Mouse (Mus musculus) embryonic fibroblast, embryonic 13.5 days (primary cell): ENCODE data around the gene Bola3. TPM values are rescaled to one million over a fixed set of nuclear protein-coding genes. Genes with fewer than 3 reads are reported as not detected.

ENCODE experiments used
- H3K27ac ChIP-seq: 2 replicates; pipeline ENCODE4 v1.5.1; 2012; ENCODE audit warnings: low read length, control low read depth, inconsistent platforms; ENCODE audit not compliant: insufficient read depth
- H3K4me1 ChIP-seq: 2 replicates; pipeline ENCODE4 v1.6.1; 2011; ENCODE audit warnings: low read length; ENCODE audit not compliant: control insufficient read depth, insufficient read depth
- H3K4me3 ChIP-seq: 2 replicates; pipeline ENCODE4 v1.5.1; 2011; ENCODE audit warnings: mild to moderate bottlenecking, control low read depth, low read length; ENCODE audit not compliant: insufficient read depth
- CTCF ChIP-seq: IDR thresholded peaks from 2 replicates; pipeline ENCODE4 v1.5.1; 2011; ENCODE audit warnings: mild to moderate bottlenecking, control low read depth, low read length, moderate library complexity, borderline replicate concordance; ENCODE audit not compliant: insufficient read depth
- POLR2A ChIP-seq: IDR thresholded peaks from 2 replicates; pipeline ENCODE4 v1.6.1; 2011; ENCODE audit warnings: low read depth, mild to moderate bottlenecking, control low read depth, low read length, moderate library complexity
- polyA plus RNA-seq: library from polyadenylated mRNA; stranded (reverse); fragments of >200 nt; gene quantifications from 2 replicates; pipeline ENCODE4 v1.2.4, GENCODE M21; 2011; ENCODE audit warnings: low read depth; ENCODE audit not compliant: missing spikeins, insufficient read length

Bola3 gene
- polyA plus RNA-seq, result 86.0 and 88.1 TPM in 2 replicates

DNA sequence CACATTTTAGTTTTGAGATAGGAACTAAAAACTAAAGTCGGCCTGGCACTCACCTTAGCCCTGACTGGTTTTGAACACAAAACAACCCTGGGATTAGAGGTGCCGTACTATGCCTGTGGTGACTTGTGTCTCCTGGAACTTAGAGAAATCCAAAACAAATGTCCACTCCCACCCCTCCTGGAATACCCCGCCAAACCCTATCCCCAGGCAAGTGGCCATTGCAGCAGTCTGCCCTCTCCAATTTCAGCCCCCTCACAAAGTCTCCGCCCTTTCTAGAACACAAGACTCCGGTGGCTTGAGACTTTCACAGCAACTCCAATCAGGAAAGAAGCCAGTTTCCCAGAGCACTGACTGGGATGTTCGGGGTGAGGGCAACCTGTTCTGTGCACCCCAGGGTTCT is at the start of gene Bola3:
Gene Bola3 (plus strand): TSS at position 275 of the 400 bp plus-strand sequence.
- H3K4me1 ChIP-seq, result 0 out of 2 replicates have a peak, but pooled peaks cover 5% of the 10 kb centered on the region
- TF ChIP-seq CTCF, result no peak
- TF ChIP-seq POLR2A, result no peak
- H3K4me3 ChIP-seq, result peak within 1 kb of the TSS; percentile 72
- H3K27ac ChIP-seq, result no peak within 1 kb of the TSS

DNA sequence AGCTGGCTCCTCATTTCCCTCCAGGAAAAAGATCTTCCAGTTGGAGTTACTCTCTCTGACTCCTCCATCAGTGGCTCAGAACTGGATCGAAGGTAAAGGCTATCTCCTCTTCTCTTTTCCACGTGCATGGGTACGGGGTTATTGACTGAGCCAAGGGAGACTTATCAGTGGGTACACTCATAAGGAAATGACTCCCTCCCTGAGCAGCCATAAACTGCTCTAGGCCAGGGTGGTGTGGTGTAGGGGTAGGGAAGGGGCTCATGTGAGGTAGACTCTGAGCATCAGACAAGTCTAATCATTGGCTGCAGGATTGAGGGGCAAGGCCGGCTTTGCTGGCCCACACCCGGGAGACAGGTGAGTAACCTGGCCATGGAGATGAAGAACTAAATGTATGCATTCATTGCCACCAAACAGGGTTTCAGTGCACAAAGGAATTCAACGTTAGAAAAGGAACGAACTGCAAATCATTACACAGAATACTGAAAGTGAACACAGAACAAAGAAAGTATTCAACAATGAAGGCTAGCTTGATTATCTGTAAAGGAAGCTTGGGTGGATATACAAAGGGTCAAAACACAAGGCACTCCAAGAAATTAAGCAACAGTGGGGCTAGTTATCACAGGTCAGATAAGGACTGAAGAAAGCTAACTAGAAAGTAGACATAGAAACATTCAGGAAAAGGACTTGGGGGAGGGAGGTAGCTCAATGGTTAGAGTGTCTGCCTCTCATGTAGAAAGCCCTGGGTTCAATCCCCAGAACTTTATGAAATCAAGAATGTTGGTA is 48.3 kb upstream of the Bola3 start:
- no peak for TF ChIP-seq POLR2A
- TF ChIP-seq CTCF, result no peak
- H3K4me1 ChIP-seq, result no peaks in the 10 kb centered on the region
- H3K27ac ChIP-seq, result no peak overlapping the region
- no peak overlapping the region for H3K4me3 ChIP-seq

DNA sequence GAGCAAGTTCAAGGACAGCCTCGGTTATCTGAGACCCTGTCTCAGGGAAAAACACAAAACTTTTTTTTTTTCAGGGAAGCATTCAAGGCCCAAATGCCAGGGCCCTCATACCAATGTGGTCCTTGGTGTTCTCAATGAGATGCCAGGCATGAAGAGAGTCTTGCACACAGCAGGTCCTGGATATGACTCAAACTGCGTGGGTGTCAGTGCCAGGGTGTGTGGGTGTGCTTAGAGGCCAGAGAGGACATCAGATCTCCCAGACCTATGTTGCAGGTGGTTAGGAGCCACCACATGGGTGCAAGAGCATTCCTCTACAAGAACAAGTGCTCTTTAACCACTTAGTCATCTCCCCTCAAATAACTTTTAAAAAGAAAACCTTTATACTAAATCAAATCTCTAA is 47.7 kb upstream of the Bola3 start:
- TF ChIP-seq POLR2A (no peak), CTCF (no peak)
- no peak overlapping the region for H3K27ac ChIP-seq
- H3K4me1 ChIP-seq, result no peaks in the 10 kb centered on the region
- H3K4me3 ChIP-seq, result no peak overlapping the region

DNA sequence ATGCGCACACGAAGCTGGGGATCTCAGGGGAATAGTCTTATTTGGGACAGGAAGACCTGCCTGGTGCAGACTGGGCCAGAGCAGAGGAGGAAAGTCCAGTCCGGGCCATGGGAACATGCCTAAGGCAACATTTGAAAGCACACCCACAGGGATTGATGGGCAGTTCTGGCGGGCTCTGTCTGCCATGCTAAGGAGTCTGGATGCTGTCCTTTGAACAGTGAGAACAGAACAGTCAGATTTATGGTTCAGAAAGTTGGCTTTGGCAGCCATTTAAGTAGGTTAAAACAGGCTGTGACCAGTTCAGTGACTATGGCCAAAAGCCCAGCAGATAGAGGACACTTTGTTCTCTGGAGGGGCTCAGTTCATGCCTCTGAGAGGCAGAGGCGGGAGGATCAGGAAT is 46.7 kb upstream of the Bola3 start:
- Histone ChIP-seq H3K4me3 (no peak overlapping the region), H3K4me1 (no peaks in the 10 kb centered on the region), H3K27ac (no peak overlapping the region)
- TF ChIP-seq CTCF, result no peak
- TF ChIP-seq POLR2A, result no peak

DNA sequence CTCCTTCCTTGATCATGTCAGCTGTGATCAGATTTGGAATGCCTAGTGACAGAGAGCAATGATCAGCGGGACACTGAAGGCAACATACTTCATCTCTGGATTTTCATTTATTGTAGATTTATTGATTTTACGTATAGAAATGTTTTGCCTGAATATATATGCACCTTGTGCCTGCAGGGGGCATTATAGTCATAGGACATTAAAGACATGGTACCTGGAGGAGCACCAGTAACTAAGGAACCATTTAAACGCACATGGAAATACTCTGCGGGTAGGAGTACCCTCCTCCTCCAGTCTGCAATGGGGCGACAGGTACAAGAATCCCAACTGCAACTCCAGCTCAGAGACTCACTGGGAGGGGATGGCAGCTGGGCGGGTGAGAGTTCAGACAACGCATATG is 39.9 kb upstream of the Bola3 start:
- Histone ChIP-seq H3K4me3 (no peak overlapping the region), H3K4me1 (no peaks in the 10 kb centered on the region), H3K27ac (no peak overlapping the region)
- TF ChIP-seq POLR2A, result no peak
- no peak for TF ChIP-seq CTCF

DNA sequence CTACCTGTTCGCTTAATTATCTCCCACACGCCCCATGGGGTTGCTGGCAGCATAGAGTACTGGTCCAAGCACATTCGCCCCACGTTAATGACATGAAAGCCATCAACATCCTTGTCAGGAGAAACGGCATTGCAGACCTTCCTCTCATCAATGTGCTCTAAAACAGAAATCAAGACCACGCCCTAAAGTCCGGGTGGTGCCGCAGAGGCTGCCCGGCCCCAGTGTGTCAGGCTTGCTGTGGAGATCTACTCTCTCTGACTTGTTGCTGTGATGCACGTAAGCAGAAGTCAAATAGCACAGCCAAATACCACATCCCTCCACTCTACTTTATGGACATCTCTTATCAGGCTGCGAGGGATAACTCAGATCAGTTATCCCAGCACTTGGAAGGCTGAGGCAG is 37.7 kb upstream of the Bola3 start:
- Histone ChIP-seq H3K27ac (no peak overlapping the region), H3K4me1 (no peaks in the 10 kb centered on the region), H3K4me3 (no peak overlapping the region)
- no peak for TF ChIP-seq CTCF
- no peak for TF ChIP-seq POLR2A

DNA sequence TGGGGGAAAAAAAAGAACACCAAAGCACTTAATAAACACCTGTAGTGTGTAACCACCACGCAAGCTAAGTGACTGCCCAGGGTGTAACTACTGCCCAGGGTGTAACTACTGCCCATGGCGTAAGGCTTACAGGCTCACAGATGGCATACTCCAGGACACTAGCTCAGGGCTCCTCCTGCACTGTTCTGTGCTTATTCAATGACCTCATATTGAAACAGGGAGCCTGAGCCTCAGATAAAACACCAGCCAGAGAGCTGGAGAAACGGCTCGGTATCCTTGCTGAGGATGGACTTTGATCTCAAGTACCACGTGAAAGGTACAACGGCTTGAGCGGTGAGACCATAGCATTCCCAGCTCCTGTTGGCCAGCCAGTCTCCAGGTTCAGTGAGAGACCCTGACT is 36.9 kb upstream of the Bola3 start:
- TF ChIP-seq POLR2A (no peak), CTCF (no peak)
- Histone ChIP-seq H3K4me1 (no peaks in the 10 kb centered on the region), H3K4me3 (no peak overlapping the region), H3K27ac (no peak overlapping the region)

DNA sequence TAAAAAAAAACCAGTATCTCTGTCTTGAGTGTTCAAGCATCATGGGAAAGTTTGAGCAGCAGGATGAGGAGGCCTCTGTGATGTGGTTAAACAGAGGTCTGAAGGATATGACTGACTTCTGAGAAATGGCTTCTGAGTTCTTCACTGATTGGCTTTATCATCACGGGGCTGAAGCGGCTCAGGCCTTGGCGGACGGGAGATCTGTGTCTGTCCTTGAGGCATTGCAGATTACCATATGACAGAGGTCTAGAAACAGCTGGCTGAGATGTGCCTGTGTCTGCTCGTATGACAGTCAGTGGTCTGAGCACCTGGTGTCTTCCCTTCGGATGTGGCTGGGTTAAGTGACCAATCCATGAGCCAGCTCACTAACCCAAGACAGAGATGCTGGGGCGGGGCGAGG is 36.4 kb upstream of the Bola3 start:
- no peak for TF ChIP-seq POLR2A
- TF ChIP-seq CTCF, result no peak
- H3K27ac ChIP-seq, result no peak overlapping the region
- no peaks in the 10 kb centered on the region for H3K4me1 ChIP-seq
- no peak overlapping the region for H3K4me3 ChIP-seq

DNA sequence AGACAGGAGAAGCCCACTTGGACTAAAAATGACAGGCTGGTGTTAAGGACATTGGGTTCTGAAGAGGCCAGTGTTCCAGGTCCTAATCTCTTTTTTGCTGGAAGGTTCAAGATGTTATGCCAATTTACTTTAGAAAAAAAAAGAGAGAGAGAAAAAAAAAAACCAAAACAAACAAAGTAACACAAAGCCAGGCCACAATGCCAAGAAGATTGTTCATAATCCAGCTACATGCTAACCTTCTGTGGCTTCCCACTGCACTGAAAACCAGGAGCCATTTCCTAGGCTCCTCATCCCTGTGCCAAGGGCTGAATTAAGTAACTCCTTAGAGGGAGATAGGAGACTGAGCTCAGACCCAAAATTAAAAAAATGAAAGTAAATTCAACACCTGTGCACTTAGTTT is 33.7 kb upstream of the Bola3 start:
- no peaks in the 10 kb centered on the region for H3K4me1 ChIP-seq
- H3K27ac ChIP-seq, result no peak overlapping the region
- no peak for TF ChIP-seq POLR2A
- TF ChIP-seq CTCF, result no peak
- H3K4me3 ChIP-seq, result peak overlapping the region; percentile 76; the same call in 1 of the 2 replicates

DNA sequence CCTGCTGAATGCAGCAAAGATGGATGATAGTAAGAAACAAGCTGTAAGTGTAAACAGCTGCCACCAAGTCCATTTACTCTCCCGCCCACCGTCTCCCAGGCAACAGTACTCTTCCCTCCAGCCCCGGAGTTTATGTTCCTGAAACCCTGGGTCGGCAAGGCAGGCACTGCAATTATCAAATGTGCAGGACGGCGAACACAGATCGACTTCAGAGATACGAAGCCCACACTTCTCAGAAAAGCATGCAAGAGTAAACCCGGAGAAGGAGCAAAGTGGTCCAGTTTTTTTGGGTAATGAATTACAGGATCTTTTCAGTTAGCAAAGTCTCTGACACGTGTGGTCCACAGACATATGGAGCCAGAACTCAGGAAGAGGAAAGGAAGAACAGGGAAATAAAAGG is 32.9 kb upstream of the Bola3 start:
- no peaks in the 10 kb centered on the region for H3K4me1 ChIP-seq
- peak overlapping the region; percentile 97; the same call in 1 of the 2 replicates for H3K27ac ChIP-seq
- peak; percentile 42 for TF ChIP-seq POLR2A
- no peak for TF ChIP-seq CTCF
- H3K4me3 ChIP-seq, result peak overlapping the region; percentile 76

DNA sequence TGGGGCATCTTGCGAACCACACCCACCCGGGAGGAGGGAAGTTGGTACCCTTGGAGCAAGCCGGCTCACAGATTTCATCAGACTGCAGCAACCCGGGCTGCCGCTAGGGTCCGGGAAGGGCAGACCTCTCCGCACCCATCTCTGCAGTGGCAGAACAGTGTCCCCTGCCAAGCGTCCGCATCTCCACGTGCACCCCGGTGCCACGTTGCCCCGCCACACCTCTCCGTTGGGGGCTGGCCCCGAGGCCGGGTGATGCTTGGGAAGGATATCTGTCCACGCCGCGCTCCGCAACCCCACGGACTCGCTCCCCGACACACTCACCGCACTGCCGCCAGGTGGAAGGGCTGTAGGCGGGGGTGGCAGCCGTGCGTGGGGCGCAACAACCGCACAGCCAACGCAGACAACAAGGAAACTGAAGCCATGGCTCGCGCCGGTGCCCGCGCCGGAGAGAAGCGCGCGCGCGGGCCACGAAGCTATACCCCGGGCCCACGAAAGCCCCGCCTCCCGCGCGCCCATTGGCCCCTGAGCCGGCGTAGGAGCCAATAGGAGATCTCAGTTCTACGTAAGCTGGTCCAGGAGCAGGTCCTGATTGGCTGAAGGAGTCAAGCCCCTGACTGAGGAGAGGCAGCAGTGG is 31.7 kb upstream of the Bola3 start:
- peak overlapping the region; percentile 97 for H3K27ac ChIP-seq
- TF ChIP-seq CTCF (peak; percentile 25; the same call in 1 of the 2 replicates), POLR2A (peak; percentile 92)

More for the DNA sequence above, 31.7 kb upstream of the Bola3 start:
- no peaks in the 10 kb centered on the region for H3K4me1 ChIP-seq
- peak overlapping the region; percentile 76 for H3K4me3 ChIP-seq
